Mouse (Mus musculus): ENCODE results near the gene Ttc7b.

- TF ChIP-seq CTCF (IDR thresholded peaks at IDR 0.05; ENCODE audit: insufficient read depth, low read length) (no peak), POLR2A (IDR thresholded peaks at IDR 0.05; ENCODE audit: borderline replicate concordance, extremely low read depth, low read depth, low read length) (no peak)
Observed at GRCm38 (mm10) chr12:100386259-100386658, 134.4 kb downstream of the Ttc7b start.
